Mouse (Mus musculus) kidney, postnatal 25 days (tissue): Measurements from ENCODE around the gene Nwd2.

Experiments
- DNase-seq, 2 experiments: peaks; one replicate each; pipeline ENCODE4 v3.0.0; 2021; ENCODE audit warnings: mixed read lengths in 2 of 2

Gene Nwd2

DNA sequence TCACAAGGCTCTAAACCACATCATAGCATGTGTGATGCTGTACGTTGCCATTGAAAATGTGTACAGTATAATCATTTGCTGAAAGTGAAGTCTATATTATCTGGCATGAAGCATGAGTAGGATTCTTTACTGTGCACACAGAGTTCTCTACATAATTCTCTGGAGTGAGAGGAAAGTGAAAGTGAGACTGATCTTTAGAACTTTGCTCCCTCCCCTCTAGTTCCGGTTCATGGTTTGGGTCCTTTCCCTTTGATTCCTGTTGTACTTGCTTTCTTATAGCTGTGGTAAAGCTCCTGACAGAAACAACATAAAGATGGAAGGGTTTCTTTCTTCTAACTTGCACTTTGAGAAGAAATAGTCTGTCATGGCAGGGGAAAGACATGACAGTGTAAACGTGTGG, 107.0 kb downstream of the Nwd2 start:
- no peak for DNase-seq

DNA sequence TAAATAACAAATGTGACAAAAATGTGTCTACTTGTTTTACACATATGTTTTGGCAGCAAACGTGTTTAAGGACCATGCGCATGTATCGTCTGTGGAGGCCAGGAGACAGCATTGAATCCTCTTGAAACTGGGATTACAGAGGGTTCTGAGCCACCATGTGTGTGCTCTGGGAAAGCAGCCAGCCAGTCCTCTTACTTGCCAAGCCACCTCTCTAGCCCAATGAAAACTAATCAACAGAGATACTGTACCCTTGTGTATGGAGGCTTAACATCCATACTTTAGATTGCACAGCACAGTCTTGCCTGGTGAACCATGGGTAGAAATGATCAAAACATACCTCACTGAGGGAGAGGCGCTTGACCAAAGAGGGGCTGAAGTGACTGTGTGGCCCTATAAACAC, 117.0 kb downstream of the Nwd2 start:
- DNase-seq = no peak

DNA sequence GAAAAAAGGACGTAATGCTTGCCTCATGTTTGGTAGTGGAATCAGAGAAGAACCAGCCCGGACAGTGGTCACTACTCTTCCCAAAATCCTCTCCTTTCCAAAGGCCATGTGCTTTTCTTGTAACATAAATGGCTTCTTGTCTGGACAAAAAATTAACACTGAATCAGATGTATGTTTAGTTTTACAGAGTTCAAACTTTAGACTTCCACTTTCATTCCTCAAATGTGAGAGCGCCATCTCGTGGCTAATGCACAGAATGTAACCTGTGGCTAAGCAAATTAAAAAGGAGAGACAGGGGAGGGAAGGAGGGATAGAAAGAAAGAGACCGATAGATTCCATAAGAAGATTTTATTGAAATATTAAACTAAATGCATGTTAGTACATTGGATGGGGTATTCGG, 117.8 kb downstream of the Nwd2 start:
- peak in 1 of 2 experiments; percentile 62 for DNase-seq

DNA sequence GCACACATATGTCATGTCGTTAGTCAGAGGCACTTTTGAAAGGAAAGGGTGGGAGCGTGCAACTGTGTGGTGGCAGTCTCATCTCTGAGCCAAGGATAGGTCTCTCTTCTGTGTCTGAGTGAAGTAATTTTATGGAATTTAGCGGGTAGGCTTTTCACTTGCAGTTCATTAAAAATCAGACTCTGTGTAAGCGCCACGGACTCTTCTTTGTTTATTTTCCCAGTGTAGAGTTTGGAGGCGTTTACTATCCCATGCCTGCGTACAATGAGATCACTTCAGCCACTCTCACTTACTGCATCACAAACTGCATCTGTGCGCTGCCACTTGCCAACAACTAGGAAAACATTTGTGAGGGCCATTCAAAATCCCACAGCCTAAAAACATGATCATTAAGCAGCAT, 118.6 kb downstream of the Nwd2 start:
- DNase-seq = no peak

DNA sequence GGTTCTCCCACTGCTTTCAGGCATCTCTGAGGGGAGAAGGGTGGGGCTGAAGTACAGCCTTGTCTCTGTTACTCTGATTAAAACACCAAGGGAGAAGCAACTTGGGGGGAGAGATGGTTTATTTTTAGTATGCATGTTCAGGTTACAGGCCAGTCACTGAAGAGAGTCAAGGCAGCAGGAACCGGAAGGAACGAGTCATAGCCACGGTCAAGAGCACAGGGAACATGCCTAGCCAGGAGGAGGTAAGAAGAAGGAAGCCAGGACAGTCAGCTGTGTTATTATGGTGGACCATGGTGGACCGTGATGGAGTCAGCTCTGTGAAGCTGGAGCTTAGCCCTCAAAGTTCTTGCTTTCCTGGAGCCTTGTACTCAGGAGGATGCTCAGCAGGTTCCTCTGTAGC, 119.3 kb downstream of the Nwd2 start:
- DNase-seq = no peak

DNA sequence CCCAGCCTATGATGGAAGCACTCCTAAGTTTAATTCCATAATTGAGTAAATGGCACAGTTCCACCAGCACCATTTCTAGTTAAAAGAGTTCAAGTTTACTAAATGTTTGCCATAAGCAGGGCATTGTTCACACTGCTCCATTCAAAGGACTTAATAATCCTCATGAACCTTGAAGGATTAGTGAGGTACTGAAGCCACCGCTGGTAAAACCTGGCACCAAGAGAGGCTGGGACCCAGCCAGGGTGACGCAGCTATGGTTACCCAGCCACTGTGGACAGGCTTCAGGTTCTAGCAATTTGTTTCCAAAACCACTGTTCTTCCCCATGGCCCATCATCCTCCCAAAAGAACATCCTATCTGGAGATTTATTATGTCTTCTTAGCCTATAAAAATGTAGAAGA, 124.1 kb downstream of the Nwd2 start:
- no peak for DNase-seq

DNA sequence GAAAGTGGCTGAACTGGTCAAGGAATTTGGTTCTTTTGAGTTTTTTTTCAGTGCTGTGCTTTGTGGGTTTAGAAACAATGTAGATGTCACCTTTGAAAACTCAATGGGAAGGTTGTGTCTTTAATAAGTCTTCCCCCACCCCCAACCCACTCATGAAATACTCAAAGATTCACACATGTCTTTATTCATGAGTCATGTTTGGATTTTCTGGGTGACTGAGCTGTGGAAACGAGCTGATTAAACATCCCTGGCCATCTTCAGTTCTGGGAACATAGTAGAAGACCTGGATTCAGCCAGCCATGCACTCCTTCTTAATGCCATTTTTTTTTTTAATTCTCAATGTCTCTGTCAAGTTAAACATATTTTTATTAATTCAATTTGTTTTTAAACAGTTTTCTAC, 124.7 kb downstream of the Nwd2 start:
- no peak for DNase-seq

DNA sequence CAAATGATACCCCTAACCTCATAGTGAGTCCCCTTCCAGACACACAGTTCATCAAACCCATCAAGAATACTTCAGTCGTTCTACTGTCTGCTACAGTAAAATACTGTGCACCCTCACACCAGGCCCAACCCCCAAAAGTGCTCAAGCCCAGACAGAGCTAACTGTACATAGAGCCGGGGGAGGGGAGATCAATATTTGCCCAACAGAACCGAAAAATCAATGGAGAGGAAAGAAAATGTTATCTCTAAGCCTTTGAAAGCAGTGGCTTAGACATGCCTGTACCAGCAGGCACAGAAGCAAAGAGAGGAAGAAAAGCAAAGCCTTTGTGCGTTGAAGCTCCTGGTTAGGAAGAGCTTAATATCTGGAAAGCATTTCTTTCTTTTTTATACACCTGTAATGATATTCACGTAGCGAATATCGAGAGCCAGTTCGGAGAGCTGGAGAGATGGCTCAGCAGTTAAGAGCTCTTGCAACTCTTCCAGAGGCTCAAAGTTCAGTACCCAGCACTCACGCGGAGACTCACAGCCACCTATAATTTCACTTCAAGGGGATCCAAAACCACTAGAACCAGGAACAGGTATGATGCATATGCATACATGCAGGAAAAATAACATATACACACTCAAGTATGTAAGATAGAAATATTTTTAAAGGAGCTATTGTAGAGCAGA, 139.4 kb downstream of the Nwd2 start:
- DNase-seq = no peak

DNA sequence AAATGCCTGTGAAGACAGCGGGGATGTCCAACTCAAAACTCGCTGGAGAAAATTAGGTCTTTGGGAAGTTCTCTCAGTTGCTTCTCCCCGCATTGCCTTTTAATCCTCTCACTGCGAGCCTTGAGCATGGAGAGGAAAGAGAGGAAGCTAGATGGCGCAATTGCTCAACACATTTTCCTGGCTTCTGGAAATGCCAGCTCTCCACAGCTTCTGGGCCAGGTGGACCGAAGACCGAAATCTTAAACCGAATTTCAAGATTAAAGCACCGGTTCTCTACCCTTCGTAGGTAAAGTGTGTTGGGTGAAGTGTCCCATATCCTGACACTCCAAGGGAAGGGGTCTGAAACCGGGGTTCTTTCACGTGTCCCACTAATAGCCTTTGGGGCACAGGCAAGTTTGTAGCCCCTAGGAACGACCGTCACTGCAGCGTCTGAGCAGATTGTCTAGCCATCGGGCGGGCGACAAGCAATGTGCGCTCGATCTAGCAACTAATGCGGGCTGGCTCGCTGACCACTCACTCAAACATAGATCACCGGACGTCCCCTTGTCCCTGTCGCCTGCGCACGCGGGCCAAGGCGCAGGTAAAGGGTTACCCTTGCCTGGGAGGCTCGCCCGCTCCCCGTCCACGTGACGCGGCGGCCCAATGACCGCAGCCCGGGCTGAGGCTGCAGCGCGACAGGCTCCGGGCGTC, 163.1 kb downstream of the Nwd2 start, which contains the start of gene 0610040J01Rik:
Gene 0610040J01Rik, plus strand, starts transcription at position 545 of the 690 bp plus-strand sequence.
- peak; percentile 87 to 94 for DNase-seq

DNA sequence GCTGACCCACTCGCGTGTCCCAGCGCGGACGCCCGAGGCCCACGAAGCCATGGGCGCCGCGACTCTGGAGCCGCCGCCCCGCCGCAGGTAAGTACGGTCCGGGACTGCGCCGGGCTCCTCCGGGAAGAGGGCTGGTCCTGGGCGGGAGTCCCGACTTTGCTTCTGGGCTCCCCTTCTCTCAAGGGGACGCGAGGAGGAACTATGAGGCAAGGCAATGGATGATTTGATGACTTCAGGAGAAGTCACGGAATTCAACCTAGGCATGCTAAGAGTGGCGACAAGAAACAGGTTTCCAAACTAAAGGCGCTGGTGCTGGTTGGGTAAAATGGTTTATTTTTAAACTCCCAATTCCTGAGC, 163.6 kb downstream of the Nwd2 start:
- no peak for DNase-seq

DNA sequence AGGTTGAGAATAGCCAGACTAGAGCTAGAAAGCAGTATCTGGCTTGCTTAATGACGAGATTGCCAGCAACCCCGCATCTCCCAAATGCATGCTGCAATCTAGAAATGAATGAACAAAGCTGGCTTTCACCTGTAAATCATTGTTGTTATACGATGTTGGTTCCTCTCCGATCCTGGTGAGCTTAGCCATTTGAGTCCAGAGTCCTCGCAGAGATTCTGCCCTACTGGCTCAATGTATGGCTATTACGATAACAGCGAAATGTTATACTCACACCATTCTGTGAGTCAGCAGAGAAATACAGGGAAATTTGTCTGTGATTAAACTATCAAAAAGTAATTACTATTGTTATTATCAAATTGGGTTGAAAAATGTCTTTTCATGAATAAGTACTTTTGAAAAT, 167.7 kb downstream of the Nwd2 start:
- DNase-seq = no peak

DNA sequence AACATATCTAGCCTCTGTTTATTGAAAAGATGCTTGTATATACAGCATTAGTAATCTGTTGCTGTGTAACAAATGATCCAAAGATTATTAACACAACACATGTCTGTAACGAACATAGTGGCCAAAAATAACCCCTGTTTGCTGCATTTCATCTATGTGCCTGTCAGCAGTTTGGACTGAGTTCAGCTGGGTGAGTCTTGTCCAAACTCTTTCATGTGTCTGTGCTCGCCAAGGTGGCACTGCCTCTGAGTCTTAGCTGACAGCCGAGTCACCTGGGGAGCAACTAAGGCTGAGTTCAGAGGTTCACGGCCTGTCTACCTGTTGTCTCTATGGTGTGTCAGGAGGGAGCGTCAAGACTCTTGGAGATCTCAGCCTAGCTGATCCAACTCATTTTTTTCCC, 168.4 kb downstream of the Nwd2 start:
- peak; percentile 54 to 71 for DNase-seq

DNA sequence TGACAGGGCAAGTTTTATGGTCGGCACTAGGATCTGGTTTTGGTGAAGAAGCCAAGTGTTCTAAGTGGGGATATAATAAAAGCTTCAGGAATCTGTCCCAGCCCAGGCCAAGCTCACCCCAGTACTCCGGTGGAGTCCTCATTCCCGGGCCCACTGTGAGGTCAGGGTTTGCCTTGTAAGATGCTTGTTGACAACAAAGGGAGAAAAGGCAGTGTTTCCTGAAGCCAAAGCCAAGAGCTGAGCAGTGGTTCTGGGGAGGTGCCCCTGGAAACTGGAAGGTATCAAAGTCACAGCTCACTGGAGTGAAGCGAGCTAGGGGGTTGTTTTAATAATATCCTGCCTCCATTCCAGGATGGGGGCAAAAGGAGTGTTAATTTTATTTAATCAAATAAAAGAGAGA, 170.1 kb downstream of the Nwd2 start:
- peak; percentile 39 to 70 for DNase-seq

DNA sequence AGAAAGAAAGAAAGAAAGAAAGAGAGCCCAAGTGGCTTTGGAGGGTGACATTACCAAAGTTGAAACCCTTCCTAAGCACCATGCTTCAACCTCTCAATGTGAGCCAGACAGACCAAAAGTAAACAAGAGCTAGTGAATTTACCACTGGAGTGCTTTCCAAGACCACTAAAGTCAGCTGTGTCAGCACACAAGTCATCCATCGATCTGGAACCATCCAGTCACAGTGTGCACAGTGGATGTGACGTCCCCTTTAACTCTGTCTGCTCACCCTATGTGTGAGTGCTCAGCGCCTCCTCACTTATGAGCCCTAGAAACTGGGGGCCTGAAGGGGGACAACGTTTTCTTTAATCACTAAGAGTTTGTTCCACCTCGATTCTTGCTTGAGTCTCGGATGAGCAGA, 170.6 kb downstream of the Nwd2 start:
- DNase-seq = no peak

DNA sequence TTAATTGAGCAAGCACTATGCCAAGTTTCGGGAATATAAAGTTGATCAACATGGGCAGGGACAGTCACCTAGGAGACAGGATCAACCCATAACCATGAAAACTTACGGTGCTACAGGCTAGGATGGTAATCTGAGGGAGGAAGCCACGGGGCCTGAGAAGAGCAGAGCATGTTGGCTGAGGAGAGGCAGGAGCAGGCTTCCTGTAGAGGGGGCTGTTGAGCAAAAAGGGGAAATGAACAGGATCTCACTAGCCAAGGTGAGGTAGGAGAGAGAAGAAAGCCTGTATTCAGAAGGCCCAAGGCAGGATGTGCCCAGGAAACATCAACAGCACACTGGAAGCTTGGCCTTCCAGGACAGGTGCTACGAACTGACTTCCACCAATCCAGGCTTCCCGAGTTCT, 172.3 kb downstream of the Nwd2 start:
- peak in 1 of 2 experiments; percentile 26 for DNase-seq

DNA sequence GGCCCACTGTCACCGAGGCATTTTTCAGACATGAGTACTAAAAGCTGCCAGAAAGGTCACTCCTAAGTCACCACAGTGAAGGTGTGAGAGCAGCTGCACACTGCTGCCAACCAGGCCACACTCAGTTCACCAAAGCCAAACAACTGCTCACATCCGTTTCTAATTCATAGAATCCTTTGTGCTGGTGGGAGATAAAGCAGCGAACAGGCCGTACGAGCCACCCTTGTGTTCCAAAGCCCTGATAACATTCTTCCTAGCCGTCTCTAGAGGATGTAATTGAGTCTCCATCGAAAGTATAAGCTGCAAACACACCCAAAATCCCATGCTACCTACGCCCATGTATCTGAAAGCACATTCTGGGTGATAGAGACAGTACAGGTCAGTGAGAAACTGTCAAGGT, 173.0 kb downstream of the Nwd2 start:
- no peak for DNase-seq

DNA sequence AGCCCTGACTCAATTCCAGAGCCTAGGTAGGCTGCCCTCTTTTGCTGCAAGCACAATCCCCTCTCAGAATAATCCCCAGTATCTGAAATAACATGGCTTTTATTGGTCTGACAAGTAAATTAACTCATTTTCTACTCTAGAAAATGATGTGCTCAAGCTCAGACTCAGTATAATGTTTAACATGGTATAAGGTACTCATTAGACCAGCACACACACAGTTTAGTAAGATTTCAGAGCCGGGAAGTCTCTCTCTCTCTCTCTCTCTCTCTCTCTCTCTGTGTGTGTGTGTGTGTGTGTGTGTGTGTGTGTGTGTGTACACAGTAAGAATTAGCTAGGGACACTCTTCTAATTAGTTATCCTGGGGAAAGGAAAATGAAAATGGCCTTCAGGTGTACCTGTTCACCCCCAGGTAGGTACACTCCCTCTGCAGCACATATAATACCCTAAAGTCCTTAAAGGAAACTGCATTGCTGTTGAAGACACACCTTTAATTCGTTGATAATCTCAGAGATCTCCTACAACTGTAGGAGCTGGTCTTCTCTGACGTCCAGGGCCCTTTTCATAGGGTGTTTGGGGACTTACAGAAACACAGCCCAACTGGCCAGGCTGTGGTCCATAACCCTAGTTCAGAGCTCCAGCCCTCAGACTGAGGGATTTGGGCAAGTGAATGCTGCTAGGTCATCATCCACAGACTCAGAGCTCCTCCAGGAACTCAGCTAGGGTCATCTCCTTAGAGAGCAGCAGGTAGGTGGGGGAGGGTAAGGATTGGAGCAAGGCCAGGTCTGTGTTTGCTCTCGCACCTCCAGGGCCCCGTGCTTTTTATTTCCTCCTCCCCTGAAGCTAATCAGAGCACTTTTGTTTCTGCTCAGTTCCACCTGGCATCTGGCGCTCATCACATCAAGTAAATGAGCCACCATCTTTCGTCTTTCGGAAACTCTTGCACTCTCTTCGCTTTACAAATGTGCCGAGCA, 174.7 kb downstream of the Nwd2 start:
- peak; percentile 74 to 85 for DNase-seq

DNA sequence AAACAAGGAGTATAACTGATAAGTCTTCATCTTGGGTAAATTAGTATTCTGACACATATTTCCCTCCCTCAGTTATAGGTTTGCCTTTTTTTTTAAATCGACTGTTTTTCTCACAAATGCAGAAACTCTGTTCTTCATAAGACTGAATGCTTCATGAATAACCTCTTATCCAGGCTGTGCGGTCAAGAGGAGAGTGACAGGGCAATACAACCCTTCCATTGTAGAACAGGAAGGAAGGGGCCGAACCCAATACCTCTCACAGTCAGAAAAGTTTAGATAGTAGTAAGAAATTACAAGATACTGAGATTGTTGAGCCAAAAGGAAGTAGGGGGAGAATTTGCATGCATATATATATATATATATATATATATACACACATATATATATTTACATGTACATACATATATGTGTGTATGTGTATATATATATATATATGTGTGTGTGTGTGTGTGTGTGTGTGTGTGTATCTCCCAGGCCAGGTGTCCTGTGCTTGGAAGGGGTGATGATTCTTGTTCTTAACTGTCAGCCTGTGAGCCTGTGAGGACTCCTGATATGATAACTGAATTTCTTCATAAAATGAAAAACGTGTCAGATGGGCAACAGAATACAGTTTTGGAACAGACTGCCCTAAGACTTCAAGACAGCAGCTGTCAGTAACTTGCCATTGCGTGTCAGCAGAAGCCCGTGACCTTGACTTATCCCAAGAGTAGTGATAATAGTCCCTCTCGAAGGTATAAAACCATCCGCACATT, 175.9 kb downstream of the Nwd2 start:
- no peak for DNase-seq

DNA sequence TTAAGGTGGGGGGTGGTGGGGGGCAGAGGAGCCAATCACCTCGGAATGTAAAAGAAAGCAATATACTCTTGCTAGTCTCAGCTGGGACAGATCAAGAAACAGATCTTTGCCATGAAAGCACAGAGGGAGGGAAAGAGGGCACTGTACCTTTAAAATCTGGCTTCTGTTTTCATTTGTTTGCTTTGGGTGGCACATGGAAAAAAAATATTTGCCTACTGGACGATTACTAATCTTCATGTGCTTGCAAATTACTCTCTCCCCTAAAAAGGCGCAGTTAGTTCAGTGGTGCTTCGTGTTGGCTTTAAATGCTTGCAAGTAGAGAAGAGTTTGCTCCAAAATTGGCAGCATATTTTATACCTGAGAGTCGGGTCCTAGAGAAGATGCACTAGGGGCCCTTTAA, 177.0 kb downstream of the Nwd2 start:
- DNase-seq = no peak

DNA sequence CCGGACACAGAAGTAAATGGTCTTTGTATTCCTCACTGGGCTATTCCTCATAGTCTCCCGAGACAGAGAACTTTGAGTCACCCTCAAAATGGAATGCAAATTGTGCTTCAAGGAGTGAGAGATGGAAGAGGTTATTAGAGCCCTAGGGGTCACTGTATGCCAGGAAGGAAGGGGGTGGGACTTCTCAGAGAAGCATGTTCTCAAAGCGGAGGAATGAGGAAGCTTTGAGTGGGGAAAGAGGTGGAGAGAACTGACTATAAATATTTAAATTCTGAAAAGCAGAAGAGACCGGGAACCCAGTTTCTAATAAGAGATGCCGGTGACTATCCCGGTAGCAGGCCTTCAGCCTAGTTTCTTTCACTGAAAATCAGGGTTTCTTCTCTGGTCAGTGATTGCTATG, 178.1 kb downstream of the Nwd2 start:
- no peak for DNase-seq

DNA sequence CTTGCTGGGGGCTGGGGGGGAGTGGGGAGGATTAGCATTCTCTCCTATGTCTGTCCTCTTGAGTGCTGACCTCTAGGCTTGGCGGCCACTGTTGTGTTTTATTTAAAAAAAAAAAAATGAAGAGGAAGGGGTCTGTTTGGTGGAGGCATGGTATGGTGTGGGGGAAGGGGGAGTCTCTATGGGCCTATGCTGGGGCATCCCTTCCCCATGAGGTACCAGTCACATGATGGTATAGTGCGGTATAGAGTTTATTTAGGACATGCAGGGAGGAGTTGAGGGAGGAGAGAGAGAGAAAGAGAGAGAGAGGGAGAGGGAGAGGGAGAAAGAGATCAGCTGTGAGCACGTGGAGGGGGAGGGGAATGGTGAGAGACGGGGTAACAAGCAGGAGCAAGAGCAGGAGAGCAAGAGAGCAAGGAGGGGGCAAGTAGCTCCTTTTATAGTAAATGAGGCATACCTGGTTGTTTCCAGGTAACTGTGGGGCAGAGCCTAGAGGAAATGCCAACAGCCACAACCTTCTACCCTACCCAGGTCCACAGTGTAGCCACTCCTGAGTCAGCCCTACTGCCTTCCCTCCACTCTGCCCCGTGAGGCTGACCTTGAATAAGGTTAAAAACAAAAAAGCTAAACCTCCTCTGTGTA, 178.6 kb downstream of the Nwd2 start:
- DNase-seq = peak; percentile 63 to 87
